Mouse (Mus musculus): Measurements from ENCODE around the gene Faap20.

- TF ChIP-seq CTCF (IDR thresholded peaks at IDR 0.05) (no peak), EP300 (IDR thresholded peaks at IDR 0.05) (no peak)
Measured at GRCm38 (mm10) chr4:155201764-155202163, 47.8 kb upstream of the Faap20 start.

Measured in lung, postnatal 0 days (tissue).